Mouse (Mus musculus): Measurements from ENCODE around the gene Parp16. TPM values are rescaled to one million over a fixed set of nuclear protein-coding genes. Genes with fewer than 3 reads are reported as not detected.
"Not testable (repeated sequence)": the region's sequence is repeated elsewhere in the genome, so short reads cannot be mapped to it uniquely, and the experiment has no call there.

Gene Parp16
- polyA plus RNA-seq, 1 experiment from 2014 or later: 6.1 TPM

DNA sequence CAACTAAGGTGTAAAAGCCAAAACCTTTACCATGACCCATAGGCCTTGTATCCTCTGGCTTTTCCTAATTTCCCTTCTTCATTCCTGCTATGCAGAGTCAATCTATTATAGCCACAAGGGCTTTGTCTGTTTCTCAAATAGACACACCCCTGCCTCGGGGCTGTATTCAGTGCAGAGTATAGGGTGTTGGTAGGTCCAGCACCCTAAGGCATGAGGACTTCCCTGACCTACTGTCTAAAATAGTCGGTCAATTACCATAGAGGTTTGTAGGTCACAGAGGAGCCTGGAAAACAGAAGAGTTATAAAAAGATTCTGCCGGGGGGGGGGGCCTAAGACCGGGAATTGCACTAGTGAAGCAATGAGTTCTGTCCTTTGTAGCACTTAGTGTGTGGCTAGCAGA, 78.7 kb downstream of the Parp16 start:
- Histone ChIP-seq H3K9me3 (ENCODE audit: control insufficient read depth, low read length) (no peaks in the 10 kb centered on the region), H3K27me3 (ENCODE audit: control insufficient read depth, insufficient read depth, low read length) (no peaks in the 10 kb centered on the region), H3K4me2 (ENCODE audit: low read depth) (no peak overlapping the region), H3K9ac (ENCODE audit: low read length) (no peak overlapping the region), H3K27ac (ENCODE audit: low read depth, low read length) (no peak overlapping the region), H3K36me3 (ENCODE audit: control insufficient read depth, insufficient read depth, low read length) (no peaks in the 10 kb centered on the region), H3K4me3 (ENCODE audit: low read depth, low read length) (no peak overlapping the region), H3K4me1 (ENCODE audit: control insufficient read depth, insufficient read depth, low read length) (no peaks in the 10 kb centered on the region)
- DNase-seq (ENCODE audit: low spot score): no peak
- no peak for ATAC-seq (ENCODE audit: insufficient read depth, low FRiP score, low TSS enrichment)
- 79% methylated on average over 4 of the region's 4 CpGs for WGBS

DNA sequence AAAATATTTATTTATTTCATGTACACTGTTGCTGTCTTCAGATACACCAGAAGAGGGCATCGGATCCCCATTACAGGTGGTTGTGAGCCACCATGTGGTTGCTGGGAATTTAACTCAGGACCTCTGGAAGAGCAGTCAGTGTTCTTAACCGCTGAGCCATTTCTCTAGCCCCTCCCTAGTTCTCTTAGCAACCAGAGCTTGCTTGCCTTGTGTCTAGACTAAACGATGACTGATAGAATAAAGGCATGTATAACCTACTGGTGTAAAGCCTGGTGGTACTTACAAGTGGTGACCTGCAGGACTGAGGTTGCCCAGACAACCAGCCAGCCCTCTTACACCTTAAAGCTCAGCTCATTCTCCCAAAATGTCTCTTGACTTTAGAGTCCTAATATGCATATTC, 79.7 kb downstream of the Parp16 start:
- DNase-seq (ENCODE audit: low spot score); ATAC-seq (ENCODE audit: insufficient read depth, low FRiP score, low TSS enrichment); H3K9ac ChIP-seq (ENCODE audit: low read length): not testable (repeated sequence)

DNA sequence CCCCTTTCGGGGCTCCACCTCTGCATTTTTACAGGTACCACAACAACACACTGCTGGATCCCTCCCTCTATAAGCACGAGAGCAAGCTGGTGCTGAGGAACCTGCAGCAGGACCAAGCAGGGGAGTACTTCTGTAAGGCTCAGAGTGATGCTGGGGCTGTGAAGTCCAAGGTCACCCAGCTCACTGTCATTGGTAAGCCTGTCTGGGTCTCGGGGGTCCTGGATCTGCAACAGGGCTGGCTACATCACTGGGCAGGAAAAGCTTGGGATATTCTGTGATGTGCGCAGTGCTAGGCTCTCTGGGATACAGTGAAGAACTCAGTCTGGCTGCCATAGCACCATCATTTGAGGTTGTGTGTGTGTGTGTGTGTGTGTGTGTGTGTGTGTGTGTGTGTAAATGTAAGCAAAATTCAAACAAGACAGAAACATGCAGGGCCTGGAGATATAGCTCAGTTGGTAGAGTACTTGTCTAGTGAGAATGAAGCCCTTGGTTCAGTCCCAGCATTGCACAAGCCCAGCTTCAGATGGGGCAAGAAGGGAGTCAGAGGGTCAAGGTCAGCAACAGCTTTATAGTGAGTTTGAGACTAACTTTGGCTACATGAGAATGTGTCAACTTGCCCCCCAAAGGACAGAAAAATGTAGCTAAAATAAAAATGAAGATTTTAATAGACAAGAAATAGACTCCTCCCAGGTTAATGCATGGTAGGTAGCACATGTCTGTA, 80.8 kb downstream of the Parp16 start:
- H3K9me3 ChIP-seq (ENCODE audit: control insufficient read depth, low read length): no peaks in the 10 kb centered on the region

More for the DNA sequence above, 79.7 kb downstream of the Parp16 start:
- not testable (repeated sequence) for H3K27me3 ChIP-seq (ENCODE audit: control insufficient read depth, insufficient read depth, low read length); H3K36me3 ChIP-seq (ENCODE audit: control insufficient read depth, insufficient read depth, low read length); H3K27ac ChIP-seq (ENCODE audit: low read depth, low read length); H3K4me1 ChIP-seq (ENCODE audit: control insufficient read depth, insufficient read depth, low read length); H3K4me2 ChIP-seq (ENCODE audit: low read depth); H3K9me3 ChIP-seq (ENCODE audit: control insufficient read depth, low read length); H3K4me3 ChIP-seq (ENCODE audit: low read depth, low read length)
- WGBS: 75% methylated on average over 3 of the region's 3 CpGs

DNA sequence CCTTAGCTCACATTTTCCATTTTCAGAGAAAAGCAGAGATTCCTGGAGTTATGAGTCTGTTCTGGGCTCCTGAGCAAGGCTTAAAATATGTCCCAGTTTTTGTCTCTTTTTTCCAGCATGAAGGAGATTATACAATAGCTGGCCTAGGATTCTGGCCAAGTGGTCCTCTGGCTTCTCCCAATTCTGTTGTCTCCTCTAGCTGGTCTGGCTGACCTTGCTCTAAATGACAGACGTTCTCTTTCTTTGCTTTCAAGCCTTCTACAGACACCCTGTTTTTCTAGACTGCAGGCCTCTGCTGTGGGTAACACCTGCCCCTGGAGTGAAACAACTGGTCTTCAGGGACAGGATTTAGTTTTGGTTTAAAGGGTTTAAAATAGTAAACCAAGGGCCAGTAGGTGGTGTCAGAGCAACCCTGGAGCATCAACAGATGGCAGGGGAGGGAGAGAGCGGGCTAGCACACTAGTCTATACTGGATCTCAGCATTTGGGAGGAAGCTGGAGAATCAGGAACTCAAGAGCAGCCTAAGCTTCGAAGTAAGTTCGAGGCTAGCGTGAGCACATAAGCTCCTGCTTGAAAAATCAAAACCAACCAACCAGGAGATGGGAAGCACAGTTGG, 86.5 kb downstream of the Parp16 start:
- 67% methylated on average over 5 of the region's 5 CpGs for WGBS
- H3K27me3 ChIP-seq (ENCODE audit: control insufficient read depth, insufficient read depth, low read length): no peaks in the 10 kb centered on the region
- H3K4me2 ChIP-seq (ENCODE audit: low read depth): no peak overlapping the region
- ATAC-seq (ENCODE audit: insufficient read depth, low FRiP score, low TSS enrichment): no peak
- no peak for DNase-seq (ENCODE audit: low spot score)
- H3K4me1 ChIP-seq (ENCODE audit: control insufficient read depth, insufficient read depth, low read length): no peaks in the 10 kb centered on the region
- H3K4me3 ChIP-seq (ENCODE audit: low read depth, low read length): no peak overlapping the region
- H3K9me3 ChIP-seq (ENCODE audit: control insufficient read depth, low read length): no peaks in the 10 kb centered on the region
- no peak overlapping the region for H3K9ac ChIP-seq (ENCODE audit: low read length)
- no peak overlapping the region for H3K27ac ChIP-seq (ENCODE audit: low read depth, low read length)
- no peaks in the 10 kb centered on the region for H3K36me3 ChIP-seq (ENCODE audit: control insufficient read depth, insufficient read depth, low read length)

More for the DNA sequence above, 80.8 kb downstream of the Parp16 start:
- DNase-seq (ENCODE audit: low spot score) (no peak), ATAC-seq (ENCODE audit: insufficient read depth, low FRiP score, low TSS enrichment) (no peak)
- WGBS: 77% methylated on average over 4 of the region's 4 CpGs
- no peaks in the 10 kb centered on the region for H3K27me3 ChIP-seq (ENCODE audit: control insufficient read depth, insufficient read depth, low read length)
- no peak overlapping the region for H3K4me2 ChIP-seq (ENCODE audit: low read depth)
- no peaks in the 10 kb centered on the region for H3K4me1 ChIP-seq (ENCODE audit: control insufficient read depth, insufficient read depth, low read length)
- no peak overlapping the region for H3K27ac ChIP-seq (ENCODE audit: low read depth, low read length)
- H3K4me3 ChIP-seq (ENCODE audit: low read depth, low read length): no peak overlapping the region
- no peaks in the 10 kb centered on the region for H3K36me3 ChIP-seq (ENCODE audit: control insufficient read depth, insufficient read depth, low read length)
- H3K9ac ChIP-seq (ENCODE audit: low read length): no peak overlapping the region

DNA sequence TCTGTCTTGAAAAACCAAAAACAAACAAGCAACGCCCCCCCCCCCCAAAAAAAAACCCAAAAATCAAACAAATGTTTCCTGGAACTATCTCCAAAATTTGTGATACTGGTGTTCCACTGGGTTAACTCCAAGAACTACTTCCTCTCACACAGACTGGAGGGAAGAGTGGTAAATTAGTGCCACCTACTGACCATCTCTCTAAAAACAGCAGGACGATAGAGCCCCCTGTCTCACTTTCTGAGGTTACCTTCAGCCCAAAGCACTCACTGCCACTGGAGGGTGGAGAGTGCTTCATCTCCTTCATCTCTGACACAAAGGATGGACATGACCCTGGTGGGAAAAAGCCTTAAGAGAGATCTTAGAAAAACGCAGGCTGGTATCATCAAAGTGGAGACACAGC, 88.1 kb downstream of the Parp16 start:
- H3K9me3 ChIP-seq (ENCODE audit: control insufficient read depth, low read length): no peaks in the 10 kb centered on the region
- no peaks in the 10 kb centered on the region for H3K36me3 ChIP-seq (ENCODE audit: control insufficient read depth, insufficient read depth, low read length)
- ATAC-seq (ENCODE audit: insufficient read depth, low FRiP score, low TSS enrichment) (no peak), DNase-seq (ENCODE audit: low spot score) (peak; percentile 39)
- no peak overlapping the region for H3K4me2 ChIP-seq (ENCODE audit: low read depth)
- no peak overlapping the region for H3K27ac ChIP-seq (ENCODE audit: low read depth, low read length)
- 0% methylated on average over 3 of the region's 3 CpGs for WGBS
- no peaks in the 10 kb centered on the region for H3K27me3 ChIP-seq (ENCODE audit: control insufficient read depth, insufficient read depth, low read length)
- H3K9ac ChIP-seq (ENCODE audit: low read length): no peak overlapping the region
- no peak overlapping the region for H3K4me3 ChIP-seq (ENCODE audit: low read depth, low read length)
- H3K4me1 ChIP-seq (ENCODE audit: control insufficient read depth, insufficient read depth, low read length): no peaks in the 10 kb centered on the region

DNA sequence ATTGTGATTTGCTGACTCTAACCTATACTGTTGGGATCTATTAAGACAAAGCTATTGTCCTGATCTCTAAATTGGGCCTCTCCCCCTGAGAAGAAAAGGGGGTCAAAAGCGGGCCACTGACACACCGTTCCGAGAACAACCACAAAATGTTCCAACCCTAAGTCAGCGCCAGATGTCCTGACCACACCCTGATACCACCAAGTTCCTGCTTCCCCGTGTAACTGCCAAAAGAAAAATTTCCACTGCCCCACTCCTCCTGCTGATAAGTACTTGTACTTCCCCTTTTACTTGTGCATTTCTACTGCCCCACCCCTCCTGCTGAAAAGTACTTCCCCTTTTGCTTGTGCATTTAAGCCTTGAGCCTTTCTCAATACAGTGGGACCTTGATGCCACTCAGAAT, 93.1 kb downstream of the Parp16 start:
- not testable (repeated sequence) for H3K9me3 ChIP-seq (ENCODE audit: control insufficient read depth, low read length); H3K4me2 ChIP-seq (ENCODE audit: low read depth); DNase-seq (ENCODE audit: low spot score); H3K9ac ChIP-seq (ENCODE audit: low read length); ATAC-seq (ENCODE audit: insufficient read depth, low FRiP score, low TSS enrichment); H3K27ac ChIP-seq (ENCODE audit: low read depth, low read length); H3K4me1 ChIP-seq (ENCODE audit: control insufficient read depth, insufficient read depth, low read length); H3K27me3 ChIP-seq (ENCODE audit: control insufficient read depth, insufficient read depth, low read length); H3K4me3 ChIP-seq (ENCODE audit: low read depth, low read length); H3K36me3 ChIP-seq (ENCODE audit: control insufficient read depth, insufficient read depth, low read length)
- 89% methylated on average over 5 of the region's 5 CpGs for WGBS

Other genes starting within 250 kb of the Parp16 start
- gene Slc24a1, start 243.7 kb upstream of the Parp16 start, polyA plus RNA-seq (2014; fragmentation: Nextera tagmentation; extraction: Ambion mirVana): 0.05 TPM in 1 of 2 replicates, not detected in the other
- 72.4 and 78.9 TPM in 2 replicates for gene Ints14, start 234.4 kb upstream of the Parp16 start, polyA plus RNA-seq (2014; fragmentation: Nextera tagmentation; extraction: Ambion mirVana)
- 105 and 114 TPM in 2 replicates for gene Hacd3, start 173.7 kb upstream of the Parp16 start, polyA plus RNA-seq (2014; fragmentation: Nextera tagmentation; extraction: Ambion mirVana)
- gene Dpp8, start 162.9 kb upstream of the Parp16 start, polyA plus RNA-seq (2014; fragmentation: Nextera tagmentation; extraction: Ambion mirVana): 34.7 and 36.7 TPM in 2 replicates
- 12.3 and 14.1 TPM in 2 replicates for gene Igdcc4, start 93.9 kb upstream of the Parp16 start, polyA plus RNA-seq (2014; fragmentation: Nextera tagmentation; extraction: Ambion mirVana)
- gene Igdcc3, start 54.2 kb upstream of the Parp16 start, polyA plus RNA-seq (2014; fragmentation: Nextera tagmentation; extraction: Ambion mirVana): 60.7 and 71.9 TPM in 2 replicates
- 0.12 and 0.29 TPM in 2 replicates for gene Cilp, start 69.8 kb downstream of the Parp16 start, polyA plus RNA-seq (2014; fragmentation: Nextera tagmentation; extraction: Ambion mirVana)
- gene Clpx, start 98.9 kb downstream of the Parp16 start, polyA plus RNA-seq (2014; fragmentation: Nextera tagmentation; extraction: Ambion mirVana): 50.0 and 52.8 TPM in 2 replicates
- 13.7 and 14.3 TPM in 2 replicates for gene Pdcd7, start 150.8 kb downstream of the Parp16 start, polyA plus RNA-seq (2014; fragmentation: Nextera tagmentation; extraction: Ambion mirVana)
- 0.37 and 0.82 TPM in 2 replicates for gene Ubap1l, start 165.7 kb downstream of the Parp16 start, polyA plus RNA-seq (2014; fragmentation: Nextera tagmentation; extraction: Ambion mirVana)
- gene Kbtbd13, start 196.3 kb downstream of the Parp16 start, polyA plus RNA-seq (2014; fragmentation: Nextera tagmentation; extraction: Ambion mirVana): 0.66 and 0.76 TPM in 2 replicates
- 6.9 and 7.8 TPM in 2 replicates for gene Rasl12, start 203.2 kb downstream of the Parp16 start, polyA plus RNA-seq (2014; fragmentation: Nextera tagmentation; extraction: Ambion mirVana)
- not detected in 2 replicates for gene Slc51b, start 227.6 kb downstream of the Parp16 start, polyA plus RNA-seq (2014; fragmentation: Nextera tagmentation; extraction: Ambion mirVana)
- gene Mtfmt, start 240.4 kb downstream of the Parp16 start, polyA plus RNA-seq (2014; fragmentation: Nextera tagmentation; extraction: Ambion mirVana): 19.8 and 20.5 TPM in 2 replicates